Mouse (Mus musculus) C2C12 (cell line): ENCODE data around the gene Ficd. TPM values are rescaled to one million over a fixed set of nuclear protein-coding genes. Genes with fewer than 3 reads are reported as not detected.

Experiments
- H3K27me3 ChIP-seq: one replicate; pipeline ENCODE4 v1.6.1; 2011; ENCODE audit not compliant: control insufficient read depth, insufficient read depth, insufficient read length
- H3K36me3 ChIP-seq: one replicate; pipeline ENCODE4 v1.6.1; 2011; ENCODE audit not compliant: control insufficient read depth, insufficient read depth
- H3K4me3 ChIP-seq: one replicate; pipeline ENCODE4 v1.5.1; 2011; ENCODE audit warnings: mild to moderate bottlenecking, control low read depth; ENCODE audit not compliant: poor library complexity, insufficient read depth, severe bottlenecking
- H3K79me2 ChIP-seq: one replicate; pipeline ENCODE4 v1.6.1; 2011; ENCODE audit not compliant: control insufficient read depth, insufficient read depth
- H3K79me3 ChIP-seq: one replicate; pipeline ENCODE4 v1.6.1; 2011; ENCODE audit warnings: low read depth, control low read depth
- H3ac ChIP-seq: one replicate; pipeline ENCODE3; 2011; ENCODE audit warnings: low read depth; ENCODE audit not compliant: control insufficient read depth, insufficient read length
- CEBPB ChIP-seq: IDR thresholded peaks from one replicate; pipeline ENCODE4 v1.6.1; 2011; ENCODE audit warnings: low read depth, mild to moderate bottlenecking, control low read depth, moderate library complexity
- CTCF ChIP-seq: IDR thresholded peaks from one replicate; pipeline ENCODE4 v1.5.1; 2011; ENCODE audit not compliant: control insufficient read depth, insufficient read depth, insufficient read length
- FOSL1 ChIP-seq: IDR thresholded peaks from one replicate; pipeline ENCODE4 v1.8.0; 2011; ENCODE audit warnings: mild to moderate bottlenecking, low read length; ENCODE audit not compliant: poor library complexity, insufficient read depth, severe bottlenecking
- MAX ChIP-seq: IDR thresholded peaks from one replicate; pipeline ENCODE4 v1.6.1; 2011; ENCODE audit warnings: mild to moderate bottlenecking, control low read depth
- MYOD1 ChIP-seq: IDR thresholded peaks from one replicate; pipeline ENCODE4 v1.6.1; 2011; ENCODE audit warnings: low read depth; ENCODE audit not compliant: control insufficient read depth, insufficient read length
- MYOG ChIP-seq: IDR thresholded peaks from one replicate; pipeline ENCODE4 v1.6.1; 2011; ENCODE audit not compliant: control insufficient read depth, insufficient read length; ENCODE audit errors: extremely low read depth
- USF1 ChIP-seq: IDR thresholded peaks from one replicate; pipeline ENCODE4 v1.6.1; 2011; ENCODE audit warnings: low read depth, mild to moderate bottlenecking, control low read depth, moderate library complexity
- polyA plus RNA-seq: library from polyadenylated mRNA; unstranded; fragments of >200 nt; fragmentation: generic; extraction: Trizol; gene quantifications from one replicate; pipeline ENCODE4 v1.2.1, GENCODE M21; 2012; ENCODE audit warnings: missing spikeins

The Ficd gene
- polyA plus RNA-seq, 1 experiment, result 2.6 TPM

- H3K79me3 ChIP-seq, result no peaks in the 10 kb centered on the region
- H3K27me3 ChIP-seq, result peaks cover 6% of the 10 kb centered on the region
- no peak overlapping the region for H3K4me3 ChIP-seq
- peaks cover 3% of the 10 kb centered on the region for H3K36me3 ChIP-seq
- TF ChIP-seq USF1 (no peak), MYOG (no peak), FOSL1 (no peak), CEBPB (no peak), MAX (no peak), MYOD1 (no peak), CTCF (no peak)
- no peaks in the 10 kb centered on the region for H3K79me2 ChIP-seq
- H3ac ChIP-seq, result no peak overlapping the region
These were observed 1.2 kb upstream of the Ficd start for GRCm38 (mm10) chr5:113734376-113734775.

- H3ac ChIP-seq, result peak overlapping the region; percentile 62
- H3K4me3 ChIP-seq, result peak overlapping the region; percentile 16
- no peaks in the 10 kb centered on the region for H3K79me2 ChIP-seq
- no peak for TF ChIP-seq FOSL1
- no peak for TF ChIP-seq USF1
- TF ChIP-seq CTCF, result no peak
- TF ChIP-seq MAX, result no peak
- TF ChIP-seq CEBPB, result no peak
- no peak for TF ChIP-seq MYOG
- TF ChIP-seq MYOD1, result no peak
- H3K36me3 ChIP-seq, result peaks cover 9% of the 10 kb centered on the region
- H3K27me3 ChIP-seq, result peaks cover 5% of the 10 kb centered on the region
- H3K79me3 ChIP-seq, result no peaks in the 10 kb centered on the region
These were observed 619 bp upstream of the Ficd start for GRCm38 (mm10) chr5:113735023-113735344.

GRCm38 (mm10) chr5:113736113-113736502, 505 bp downstream of the Ficd start:
- Histone ChIP-seq H3K36me3 (peaks cover 16% of the 10 kb centered on the region), H3K27me3 (no peaks in the 10 kb centered on the region), H3K79me2 (no peaks in the 10 kb centered on the region), H3K4me3 (peak overlapping the region; percentile 49), H3K79me3 (no peaks in the 10 kb centered on the region), H3ac (peak overlapping the region; percentile 36)
- TF ChIP-seq USF1 (no peak), FOSL1 (no peak), MYOG (no peak), MYOD1 (no peak), CEBPB (no peak), MAX (no peak)

GRCm38 (mm10) chr5:113736522-113737164, 1.0 kb downstream of the Ficd start:
- Histone ChIP-seq H3K79me2 (no peaks in the 10 kb centered on the region), H3K36me3 (peaks cover 19% of the 10 kb centered on the region), H3K79me3 (no peaks in the 10 kb centered on the region), H3ac (peak overlapping the region; percentile 15), H3K27me3 (no peaks in the 10 kb centered on the region), H3K4me3 (peak overlapping the region; percentile 49)
- TF ChIP-seq MYOD1, result no peak
- no peak for TF ChIP-seq CTCF
- no peak for TF ChIP-seq USF1
- TF ChIP-seq CEBPB, result no peak
- no peak for TF ChIP-seq MYOG
- no peak for TF ChIP-seq MAX
- no peak for TF ChIP-seq FOSL1

GRCm38 (mm10) chr5:113737607-113738237, 2.1 kb downstream of the Ficd start:
- Histone ChIP-seq H3K27me3 (no peaks in the 10 kb centered on the region), H3K36me3 (peaks cover 23% of the 10 kb centered on the region), H3ac (no peak overlapping the region), H3K79me2 (no peaks in the 10 kb centered on the region), H3K79me3 (no peaks in the 10 kb centered on the region), H3K4me3 (no peak overlapping the region)
- TF ChIP-seq MYOG, result no peak
- no peak for TF ChIP-seq MAX
- TF ChIP-seq CEBPB, result no peak
- TF ChIP-seq CTCF, result no peak
- no peak for TF ChIP-seq USF1
- no peak for TF ChIP-seq MYOD1
- no peak for TF ChIP-seq FOSL1

GRCm38 (mm10) chr5:113747629-113748028, 12.0 kb downstream of the Ficd start:
- Histone ChIP-seq H3K4me3 (no peak overlapping the region), H3ac (no peak overlapping the region), H3K36me3 (peaks cover 94% of the 10 kb centered on the region), H3K79me2 (no peaks in the 10 kb centered on the region), H3K79me3 (no peaks in the 10 kb centered on the region), H3K27me3 (no peaks in the 10 kb centered on the region)
- no peak for TF ChIP-seq MAX
